Mouse (Mus musculus) liver, embryonic 14.5 days (tissue): ENCODE data around the gene Frem2. TPM values are rescaled to one million over a fixed set of nuclear protein-coding genes. Genes with fewer than 3 reads are reported as not detected.

Experiments
- ATAC-seq: fragments of 200-750 bp; cut with Nextera tagmentation; 2 replicates; pipeline ENCODE4 v1.8.0; 2017; ENCODE audit warnings: moderate number of reproducible peaks, mild to moderate bottlenecking, moderate library complexity; ENCODE audit not compliant: insufficient read depth
- DNase-seq, 3 experiments: peaks; one replicate each; pipeline ENCODE4 v3.0.0-alpha.2; 2012 to 2013; ENCODE audit warnings: low read depth in 3 of 3, low spot score in 3 of 3
- H3K27ac ChIP-seq: fragments of 300-500 bp; sonication (generic); 2 replicates; pipeline ENCODE4 v1.5.1; 2014; ENCODE audit warnings: moderate library complexity, mild to moderate bottlenecking, control low read depth, inconsistent platforms
- H3K27me3 ChIP-seq: fragments of 300-500 bp; sonication (generic); 2 replicates; pipeline ENCODE4 v1.6.1; 2014; ENCODE audit warnings: mild to moderate bottlenecking, low read length, moderate library complexity; ENCODE audit not compliant: control insufficient read depth, insufficient read depth
- H3K36me3 ChIP-seq: fragments of 300-500 bp; sonication (generic); replicated peaks from 2 replicates; pipeline ENCODE4 v1.6.1; 2014; ENCODE audit warnings: low read depth; ENCODE audit not compliant: control insufficient read depth, insufficient read depth
- H3K4me1 ChIP-seq, 2 experiments: fragments of 200-500 bp in 1 of 2; fragments of 300-500 bp in 1 of 2; sonication (generic) in 1 of 2; replicated peaks; 2 replicates each; pipeline ENCODE4 v1.6.1; 2012 to 2014; ENCODE audit warnings: antibody characterized with exemption in 1 of 2, inconsistent platforms in 1 of 2, low read length in 1 of 2; ENCODE audit not compliant: control insufficient read depth in 2 of 2, insufficient read depth in 2 of 2
- H3K4me2 ChIP-seq: fragments of 300-500 bp; sonication (generic); 2 replicates; pipeline ENCODE4 v1.6.1; 2014; ENCODE audit warnings: low read depth, mild to moderate bottlenecking, control low read depth, moderate library complexity
- H3K4me3 ChIP-seq, 2 experiments: fragments of 200-500 bp in 1 of 2; fragments of 300-500 bp in 1 of 2; sonication (generic) in 1 of 2; 2 replicates each; pipeline ENCODE4 v1.5.1; 2012 to 2014; ENCODE audit warnings: low read depth in 2 of 2, low read length in 2 of 2, mild to moderate bottlenecking in 2 of 2, control low read depth in 1 of 2, inconsistent platforms in 1 of 2, moderate library complexity in 1 of 2; ENCODE audit not compliant: insufficient read depth in 1 of 2
- H3K9ac ChIP-seq: fragments of 300-500 bp; sonication (generic); replicated peaks from 2 replicates; pipeline ENCODE4 v1.6.1; 2014; ENCODE audit warnings: mild to moderate bottlenecking, control low read depth, moderate library complexity
- H3K9me3 ChIP-seq: fragments of 300-500 bp; sonication (generic); 2 replicates; pipeline ENCODE4 v1.6.1; 2016; ENCODE audit warnings: low read length, mixed read lengths; ENCODE audit not compliant: control insufficient read depth
- CTCF ChIP-seq: IDR thresholded peaks from 2 replicates; pipeline ENCODE4 v1.5.1; 2016; ENCODE audit warnings: antibody characterized with exemption, low read depth, control low read depth
- EP300 ChIP-seq: IDR thresholded peaks from 2 replicates; pipeline ENCODE4 v1.6.1; 2016; ENCODE audit warnings: antibody characterized with exemption, low read depth
- WGBS: fragments of 180-500 bp; shearing (Covaris S2); extraction: QIAGEN DNeasy Blood & Tissue Kit; methylation state at CpG from one replicate; pipeline ENCODE4 v1.1.7; 2014; ENCODE audit not compliant: insufficient replicate concordance; 5-methylcytosine and 5-hydroxymethylcytosine counted together
- polyA plus RNA-seq, 2 experiments: library from polyadenylated mRNA; depleted of rRNA in 1 of 2; stranded (reverse) in 1 of 2; unstranded in 1 of 2; fragments of >200 nt; fragmentation: Nextera tagmentation in 1 of 2; extraction: Ambion mirVana in 1 of 2; gene quantifications; 2 replicates each; pipeline versions ENCODE4 v1.2.1 to v1.2.3; 2012 to 2014

The Frem2 gene
- polyA plus RNA-seq, 2 experiments, result 0.19 to 0.71 TPM

DNA sequence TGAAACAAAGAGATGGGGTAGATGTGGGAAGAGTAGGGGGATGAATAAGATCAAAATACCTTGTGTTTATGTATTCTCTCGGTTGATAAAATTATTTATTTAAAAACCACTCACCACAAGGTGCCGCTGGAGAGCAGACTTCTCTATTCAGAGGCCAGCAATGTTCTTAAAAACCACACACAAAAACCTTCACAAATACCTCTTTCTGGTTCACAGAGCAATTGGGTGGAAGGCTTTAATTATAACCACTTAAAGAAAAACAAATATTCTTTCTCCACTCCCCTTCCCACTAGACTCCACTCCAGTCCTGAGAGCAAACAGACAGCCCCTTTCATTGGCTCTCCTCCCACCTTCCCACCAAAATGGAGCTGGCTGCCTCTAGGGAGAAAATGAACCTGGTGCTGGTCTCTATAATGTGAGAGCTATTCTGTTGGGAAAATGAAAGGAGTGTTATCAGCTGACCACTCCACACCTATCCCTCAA, 67.0 kb downstream of the Frem2 start:
- 2% methylated on average over 2 of the region's 2 CpGs for WGBS
- TF ChIP-seq EP300, result no peak
- TF ChIP-seq CTCF, result peak; percentile 17; the same call in 1 of the 2 replicates
- H3K9ac ChIP-seq, result no peak overlapping the region
- H3K4me3 ChIP-seq, result no peak overlapping the region
- H3K27ac ChIP-seq, result no peak overlapping the region
- H3K4me1 ChIP-seq, result no peaks in the 10 kb centered on the region
- no peaks in the 10 kb centered on the region for H3K27me3 ChIP-seq
- ATAC-seq, result no peak
- H3K9me3 ChIP-seq, result no peaks in the 10 kb centered on the region
- no peak overlapping the region for H3K4me2 ChIP-seq
- peak in 2 of 3 experiments; percentile 1 to 4 for DNase-seq
- H3K36me3 ChIP-seq, result no peaks in the 10 kb centered on the region

DNA sequence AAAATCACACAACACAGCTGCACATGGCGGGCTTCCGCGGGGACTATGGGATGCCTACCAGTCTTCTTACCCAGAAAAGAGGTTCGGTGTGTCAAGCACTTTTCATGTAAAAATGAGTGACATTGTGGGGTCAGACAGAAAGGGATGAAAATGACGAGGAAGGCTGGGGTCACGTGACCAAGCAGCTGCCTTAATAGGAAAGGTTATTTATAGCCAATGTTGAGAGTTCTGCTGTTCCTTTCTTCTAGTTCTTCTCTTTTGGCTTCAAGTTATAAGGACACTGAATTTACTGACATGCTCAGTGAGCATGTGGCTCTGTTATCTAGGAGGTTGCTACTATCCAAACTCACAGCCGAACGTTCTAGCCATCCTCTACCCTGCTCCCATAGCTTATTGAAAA, 73.9 kb downstream of the Frem2 start:
- Histone ChIP-seq H3K4me2 (no peak overlapping the region), H3K27ac (no peak overlapping the region), H3K4me3 (no peak overlapping the region), H3K36me3 (no peaks in the 10 kb centered on the region), H3K9me3 (no peaks in the 10 kb centered on the region), H3K4me1 (no peaks in the 10 kb centered on the region), H3K27me3 (no peaks in the 10 kb centered on the region), H3K9ac (no peak overlapping the region)
- TF ChIP-seq CTCF (no peak), EP300 (no peak)
- WGBS, result 74% methylated on average over 8 of the region's 8 CpGs
- DNase-seq, result no peak
- ATAC-seq, result no peak

DNA sequence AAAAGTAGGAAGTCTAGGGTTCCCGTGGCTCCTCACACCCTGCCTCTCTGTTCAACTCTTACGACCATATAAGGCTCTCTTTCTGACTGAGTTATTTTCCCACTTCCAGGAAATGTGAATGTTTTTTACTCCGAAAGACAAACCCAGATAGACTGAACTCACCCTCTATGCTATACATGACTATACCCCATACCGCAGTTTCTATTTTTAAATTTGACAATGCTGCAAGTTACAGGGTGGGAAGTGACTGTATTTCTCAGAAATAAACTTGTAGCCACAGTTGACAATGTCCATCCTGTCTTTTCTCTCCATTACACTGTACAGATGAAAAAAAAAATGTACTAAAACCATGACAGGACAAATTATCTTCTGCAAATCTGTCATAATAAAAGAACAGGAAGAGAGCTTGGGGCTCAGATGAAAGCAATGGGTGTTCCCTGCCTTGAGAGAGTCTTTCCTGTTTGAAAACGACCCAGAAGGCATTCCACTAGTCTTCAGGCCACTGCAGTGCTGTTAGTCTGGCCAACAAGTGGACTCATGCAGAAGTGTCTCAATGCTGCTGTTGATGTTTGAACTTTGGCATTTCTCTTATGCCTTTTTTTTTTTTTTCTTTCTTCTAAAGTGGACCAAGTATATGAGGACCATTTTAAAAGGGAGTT, 76.4 kb downstream of the Frem2 start:
- no peak overlapping the region for H3K9ac ChIP-seq
- no peak for ATAC-seq
- TF ChIP-seq CTCF (no peak), EP300 (no peak)
- DNase-seq, result no peak
- H3K4me1 ChIP-seq, result no peaks in the 10 kb centered on the region
- H3K27me3 ChIP-seq, result no peaks in the 10 kb centered on the region
- no peak overlapping the region for H3K4me3 ChIP-seq
- H3K27ac ChIP-seq, result no peak overlapping the region
- H3K9me3 ChIP-seq, result no peaks in the 10 kb centered on the region
- no peak overlapping the region for H3K4me2 ChIP-seq
- 19% methylated on average over 5 of the region's 5 CpGs for WGBS
- H3K36me3 ChIP-seq, result no peaks in the 10 kb centered on the region

DNA sequence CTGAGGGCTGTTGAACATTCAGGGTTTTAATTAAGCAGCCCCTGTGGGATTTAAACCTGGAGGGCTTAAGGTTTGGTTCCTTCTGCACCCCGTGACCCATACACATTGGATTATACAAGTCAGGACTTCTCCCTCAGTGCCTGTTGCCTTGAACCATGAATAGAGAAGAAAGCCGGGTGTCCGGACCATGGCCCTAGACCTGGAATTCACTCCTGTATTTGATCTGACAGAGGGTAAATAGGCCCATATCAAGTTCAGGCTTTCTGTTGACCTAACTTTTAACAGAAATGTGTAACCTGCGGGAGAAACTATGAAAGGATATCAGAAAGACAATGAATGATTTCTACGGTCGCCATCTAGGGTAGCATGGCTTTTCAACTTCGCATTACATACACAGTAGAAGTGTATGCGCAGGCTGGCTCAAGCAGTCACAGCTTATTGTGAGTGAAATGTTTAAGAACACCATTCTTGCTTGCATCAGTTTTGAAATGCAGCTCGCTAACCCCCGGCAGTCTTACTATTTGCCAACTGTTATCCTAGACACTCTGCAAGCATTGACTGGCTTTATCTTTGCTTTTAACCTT, 77.9 kb downstream of the Frem2 start:
- DNase-seq (no peak), ATAC-seq (no peak)
- no peaks in the 10 kb centered on the region for H3K36me3 ChIP-seq
- 65% methylated on average over 10 of the region's 10 CpGs for WGBS
- H3K4me3 ChIP-seq, result no peak overlapping the region
- H3K4me2 ChIP-seq, result no peak overlapping the region
- H3K4me1 ChIP-seq, result no peaks in the 10 kb centered on the region
- no peak overlapping the region for H3K9ac ChIP-seq
- H3K9me3 ChIP-seq, result no peaks in the 10 kb centered on the region
- no peak for TF ChIP-seq EP300
- no peak for TF ChIP-seq CTCF
- H3K27ac ChIP-seq, result no peak overlapping the region
- no peaks in the 10 kb centered on the region for H3K27me3 ChIP-seq

DNA sequence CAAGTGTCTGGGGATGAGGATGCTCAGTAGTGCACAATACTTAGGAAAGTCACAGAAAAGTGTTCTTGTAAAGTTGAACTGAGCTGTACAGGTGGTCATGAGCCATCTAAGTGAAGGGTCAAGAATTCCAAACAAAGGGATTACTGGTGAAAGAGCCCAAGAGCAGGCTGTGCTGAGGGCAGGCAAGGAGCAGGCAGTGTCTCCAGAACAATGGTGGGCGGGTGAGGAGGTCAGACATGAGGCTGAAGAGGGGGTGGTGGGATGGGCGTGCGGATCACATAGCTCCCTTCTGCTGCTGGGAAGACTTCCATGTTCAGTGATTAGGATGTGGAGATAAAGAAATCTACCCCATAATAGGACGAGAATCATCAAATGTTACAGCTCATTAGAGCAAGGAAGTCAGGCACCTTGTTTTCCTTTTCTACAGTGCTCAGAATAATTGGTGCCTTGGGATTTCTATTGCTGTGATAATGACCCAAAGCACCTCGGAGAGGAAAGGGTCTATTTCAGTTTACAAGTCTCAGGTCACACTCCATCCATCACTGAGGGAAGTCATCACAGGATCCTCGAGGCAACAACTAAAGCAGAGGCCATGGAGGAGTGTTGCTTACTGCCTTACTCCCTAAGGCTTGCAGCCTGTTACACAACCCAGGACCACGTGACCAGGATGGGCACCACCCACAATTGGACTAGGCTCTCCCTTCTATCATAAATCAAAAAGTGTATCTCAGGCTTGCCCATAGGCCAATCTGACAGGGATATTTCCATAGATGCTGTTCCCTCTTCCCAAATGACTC, 80.6 kb downstream of the Frem2 start:
- 54% methylated on average over 7 of the region's 7 CpGs for WGBS
- DNase-seq (no peak), ATAC-seq (no peak)
- Histone ChIP-seq H3K27ac (no peak overlapping the region), H3K4me1 (no peaks in the 10 kb centered on the region), H3K27me3 (no peaks in the 10 kb centered on the region), H3K4me3 (no peak overlapping the region), H3K9me3 (no peaks in the 10 kb centered on the region), H3K36me3 (no peaks in the 10 kb centered on the region), H3K4me2 (no peak overlapping the region), H3K9ac (no peak overlapping the region)
- no peak for TF ChIP-seq CTCF
- TF ChIP-seq EP300, result no peak
